Mouse (Mus musculus) layer of hippocampus, postnatal 10 days (tissue): ENCODE data around the gene Parp8. TPM values are rescaled to one million over a fixed set of nuclear protein-coding genes. Genes with fewer than 3 reads are reported as not detected.

ENCODE experiments used
- DNase-seq, 2 experiments: peaks; one replicate each; pipeline ENCODE4 v3.0.0; 2021; ENCODE audit warnings: low spot score in 2 of 2
- long read RNA-seq: library from polyadenylated mRNA; stranded (forward); transcript quantifications from one replicate; pipeline ENCODE4 v2.0.0, GENCODE M21; 2023
- total RNA-seq, 2 experiments: library from RNA; stranded (reverse); gene quantifications; 2 replicates each; pipeline ENCODE4 v1.2.3; 2021

The Parp8 gene
- 10 to 100 TPM; 62.3 to 69.5 TPM for total RNA-seq
- long read RNA-seq, partial matches to known transcripts = 3 of 8 reads
- long read RNA-seq, other reads (novel, unspliced or antisense) = 3 of 8 reads

DNA sequence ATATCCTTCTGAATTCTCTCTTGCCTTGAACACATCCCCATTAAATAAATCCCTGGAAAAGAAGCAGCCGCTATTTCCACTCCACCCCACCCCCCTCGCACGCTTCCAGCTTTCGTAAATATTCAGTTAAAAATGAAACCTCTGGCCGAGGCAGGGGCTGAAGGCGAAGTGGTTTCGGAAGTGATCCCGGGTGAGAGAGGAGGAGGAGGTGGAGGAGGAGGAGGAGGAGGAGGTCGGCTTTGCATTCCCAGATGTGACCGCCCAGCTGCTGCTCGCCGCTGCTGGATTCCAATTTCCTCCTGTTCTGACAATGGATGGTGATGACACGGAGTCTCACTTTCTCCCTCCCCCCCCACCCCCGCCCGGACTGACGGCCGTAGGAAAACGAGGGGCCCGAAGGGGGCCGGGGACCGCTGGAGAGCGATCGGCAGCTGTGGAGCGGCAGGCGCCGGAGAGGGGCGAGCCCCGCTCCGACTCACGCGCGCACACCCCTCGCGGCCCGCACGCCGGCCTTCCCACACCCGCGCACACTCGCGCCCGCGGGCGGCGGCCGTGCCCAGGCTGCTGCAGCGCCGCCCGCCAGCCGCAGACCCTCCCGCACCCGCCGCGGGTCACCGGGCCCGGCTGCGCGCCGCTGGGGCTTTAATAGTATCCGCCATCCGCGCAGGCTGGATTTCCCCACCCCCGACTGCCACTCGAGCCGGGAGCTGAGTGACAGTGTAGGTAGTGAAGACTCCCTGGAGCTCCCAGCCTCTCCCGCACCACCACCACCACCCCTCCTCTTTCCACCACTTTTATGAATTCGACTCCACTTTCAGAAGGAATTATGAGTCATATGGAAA lies at the start of gene Parp8:
Gene Parp8, minus strand, starts transcription at position 312 of the 842 bp plus-strand sequence.
- peak; percentile 63 to 74 for DNase-seq

DNA sequence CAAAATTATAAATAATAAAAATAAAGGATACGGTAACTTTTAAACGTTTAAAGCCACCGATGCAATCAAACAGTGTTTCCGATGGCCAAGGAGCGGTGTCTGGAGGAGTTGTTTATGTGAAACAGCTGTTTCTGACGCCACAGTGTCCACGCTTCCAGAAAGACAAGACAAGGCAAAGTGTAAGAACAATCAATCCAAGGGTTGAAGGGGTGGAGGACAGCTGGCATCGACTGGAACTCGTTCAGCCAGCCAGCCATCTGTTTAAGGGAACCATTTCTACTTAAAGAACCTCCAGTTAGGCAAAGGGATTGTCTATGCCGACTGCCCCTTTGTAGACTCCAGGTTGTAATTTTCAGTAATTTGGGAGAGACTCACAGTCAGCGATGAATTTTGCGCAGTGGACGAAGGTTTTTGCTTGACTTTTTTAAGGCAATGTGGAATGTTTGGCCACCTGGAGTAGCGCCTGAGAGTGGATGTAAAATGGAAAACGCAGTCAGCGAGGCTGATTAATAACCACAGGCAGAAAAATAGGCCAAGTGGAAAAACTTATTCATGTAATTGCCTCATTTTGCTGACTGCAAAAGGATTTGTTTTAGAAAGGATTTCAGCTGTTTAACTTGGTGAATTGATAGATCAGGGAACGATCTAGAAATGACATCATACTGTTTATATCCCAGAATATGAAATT lies 37.4 kb upstream of the Parp8 start:
- DNase-seq = no peak

DNA sequence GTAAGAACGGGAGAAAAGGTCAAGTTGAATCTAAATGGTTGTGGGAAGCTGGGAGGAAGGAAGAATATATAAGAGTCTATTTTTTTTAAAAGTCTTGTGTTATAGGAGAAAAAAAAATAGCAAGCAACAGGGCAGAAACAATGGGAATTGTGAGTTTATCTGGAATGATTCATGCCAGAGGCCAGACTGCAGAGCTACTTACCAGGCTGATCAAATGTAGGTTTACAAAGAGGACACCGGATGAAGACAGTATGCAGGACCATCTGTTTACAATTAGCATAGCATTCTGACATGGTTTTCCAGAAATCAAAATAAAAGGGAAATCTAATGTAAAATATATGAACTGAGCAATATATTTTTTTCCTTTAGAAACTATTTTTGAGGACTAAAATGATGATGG lies 31.1 kb upstream of the Parp8 start:
- no peak for DNase-seq

DNA sequence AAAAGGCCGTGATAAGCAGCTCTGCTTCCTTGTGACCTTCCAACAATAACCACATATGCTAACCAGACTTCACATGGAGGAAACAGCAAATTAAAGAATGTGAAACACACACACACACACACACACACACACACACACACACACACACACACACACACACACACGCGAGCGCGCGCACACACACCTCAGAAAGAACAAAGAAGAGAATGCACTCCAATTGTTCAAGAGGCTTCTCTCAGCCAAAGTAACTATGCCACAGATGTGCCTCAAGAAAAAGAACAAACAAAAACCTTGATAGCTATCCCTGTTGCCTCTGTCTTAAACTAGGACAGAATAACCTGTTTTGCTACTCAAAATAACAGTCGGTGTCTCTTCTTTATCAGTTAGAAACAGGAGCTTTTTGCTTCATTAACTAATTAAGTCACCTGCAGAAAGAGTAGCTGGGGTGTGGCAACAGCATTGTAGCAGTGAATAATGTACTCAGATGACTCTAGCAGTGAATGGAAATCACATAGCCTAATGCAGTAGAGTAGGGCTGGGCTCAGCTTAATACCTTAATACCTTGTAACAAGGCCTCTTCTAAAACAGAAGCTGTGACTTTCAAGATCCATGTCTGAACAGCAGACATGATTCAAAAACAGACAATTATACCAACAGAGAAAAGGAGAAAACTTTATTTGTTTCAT lies 29.6 kb upstream of the Parp8 start:
- no peak for DNase-seq

DNA sequence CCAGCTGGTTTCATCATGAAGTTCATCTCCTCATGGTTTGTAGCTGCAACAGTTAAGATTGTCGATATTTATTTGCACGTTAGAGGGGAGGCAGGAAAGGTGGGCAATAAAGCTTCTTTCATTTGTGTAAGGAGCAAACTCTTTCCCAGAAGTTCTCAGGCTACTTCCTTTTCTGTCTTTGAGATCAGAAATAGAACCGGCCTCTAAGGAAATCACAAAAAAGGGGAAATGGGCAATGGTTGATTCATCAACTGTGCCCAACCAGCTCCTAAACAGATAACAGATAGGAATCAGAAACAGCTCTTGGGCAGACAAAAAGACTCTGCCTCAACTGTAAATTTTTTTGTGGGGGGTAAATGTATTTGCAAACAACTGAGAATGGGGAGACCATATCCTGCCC lies 27.4 kb upstream of the Parp8 start:
- DNase-seq = no peak

DNA sequence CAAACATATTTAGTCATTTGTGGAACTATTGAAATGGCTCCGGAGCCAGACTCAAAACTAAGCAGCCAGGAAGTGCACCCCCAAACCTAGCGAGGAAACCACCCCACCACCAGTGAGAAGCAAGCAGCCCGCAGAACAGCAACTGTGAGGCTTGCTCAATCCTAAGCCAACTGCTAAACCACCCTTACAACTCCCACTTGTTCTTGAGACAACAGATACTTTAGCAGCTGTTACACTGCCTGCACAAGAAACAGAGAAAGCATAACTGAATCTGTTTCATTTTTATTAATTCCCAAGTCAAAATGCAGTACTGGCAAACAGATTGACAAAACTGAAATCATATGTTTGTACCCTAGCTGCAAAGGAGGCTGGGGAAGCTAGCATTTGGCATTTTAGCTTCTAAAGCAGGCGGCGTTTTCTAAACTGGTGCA lies 23.2 kb upstream of the Parp8 start:
- DNase-seq = peak; percentile 40 to 42

DNA sequence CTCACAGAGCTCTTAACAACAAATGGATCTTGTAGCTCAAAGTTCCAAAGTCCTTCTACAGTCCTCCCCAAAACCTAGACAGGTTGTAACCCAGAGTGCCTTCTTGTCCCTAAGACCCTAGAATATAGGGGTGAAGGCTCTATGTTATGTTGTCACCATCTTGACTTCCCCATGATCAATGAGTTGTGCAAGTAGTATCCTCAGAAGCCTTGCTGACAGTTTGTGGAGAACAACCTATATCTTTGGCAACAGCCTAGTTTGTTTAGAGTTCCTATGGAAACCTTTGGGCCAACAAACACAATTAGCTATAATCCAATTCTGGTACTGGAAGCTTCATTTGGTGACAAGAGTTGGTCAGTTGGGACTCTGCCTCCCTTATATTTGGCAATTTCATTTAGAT lies 18.2 kb upstream of the Parp8 start:
- no peak for DNase-seq

DNA sequence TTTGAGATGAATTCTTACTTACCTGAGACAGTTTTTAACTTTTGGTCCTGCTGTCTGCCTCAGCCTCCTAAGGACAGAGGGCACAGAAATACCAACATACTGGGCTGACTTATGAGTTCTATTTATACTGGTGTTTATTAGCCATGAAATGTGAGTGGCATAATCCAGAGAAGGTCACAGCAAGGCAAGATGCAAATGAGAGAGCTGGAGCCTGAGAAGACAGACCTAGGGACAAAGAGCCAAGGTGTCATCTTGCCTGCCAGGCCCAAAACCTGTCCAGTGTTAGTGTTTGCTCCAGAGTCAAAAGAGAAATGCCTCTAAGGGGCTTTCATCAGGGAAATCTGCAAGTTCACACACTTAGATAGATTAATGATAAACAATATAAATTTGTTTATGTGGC lies 15.7 kb upstream of the Parp8 start:
- no peak for DNase-seq

DNA sequence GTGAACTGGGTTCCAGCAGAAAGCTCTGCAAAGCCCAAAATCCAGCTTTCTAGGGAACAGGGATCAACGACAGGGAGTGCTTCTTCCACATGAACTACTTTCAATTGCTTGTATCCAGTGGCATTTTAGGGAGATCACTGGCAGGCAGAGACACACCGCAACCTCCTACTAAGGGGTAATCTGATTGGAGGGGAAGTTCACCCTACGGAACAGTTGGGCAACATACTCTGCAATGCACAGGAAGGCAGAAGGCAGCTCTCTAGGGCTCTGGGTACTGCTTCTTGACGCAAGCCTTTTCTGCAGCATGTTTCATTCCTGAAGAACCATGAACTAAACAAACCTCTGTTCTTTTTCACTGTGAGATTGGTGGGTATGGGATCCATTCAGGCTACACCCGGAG lies 10.9 kb upstream of the Parp8 start:
- DNase-seq = no peak

DNA sequence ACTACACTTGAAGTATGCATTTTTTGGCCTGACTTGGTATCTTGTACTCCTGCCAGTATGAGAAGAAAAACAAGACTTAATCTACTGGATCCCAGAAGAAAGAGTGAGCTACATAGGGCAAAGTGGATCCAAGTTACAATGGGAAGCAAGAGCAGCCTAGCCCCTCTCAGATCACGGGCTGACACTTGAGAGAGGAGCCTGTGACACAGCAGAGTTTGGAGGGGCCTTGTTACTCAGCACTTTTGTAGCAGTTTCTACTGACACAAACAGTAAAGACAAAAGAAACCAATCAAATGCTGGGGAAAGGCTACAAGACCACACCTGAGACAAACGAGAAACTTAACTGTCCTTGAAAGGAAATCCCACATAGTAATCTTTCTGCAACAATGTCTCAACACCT lies 9.8 kb upstream of the Parp8 start:
- DNase-seq = no peak

DNA sequence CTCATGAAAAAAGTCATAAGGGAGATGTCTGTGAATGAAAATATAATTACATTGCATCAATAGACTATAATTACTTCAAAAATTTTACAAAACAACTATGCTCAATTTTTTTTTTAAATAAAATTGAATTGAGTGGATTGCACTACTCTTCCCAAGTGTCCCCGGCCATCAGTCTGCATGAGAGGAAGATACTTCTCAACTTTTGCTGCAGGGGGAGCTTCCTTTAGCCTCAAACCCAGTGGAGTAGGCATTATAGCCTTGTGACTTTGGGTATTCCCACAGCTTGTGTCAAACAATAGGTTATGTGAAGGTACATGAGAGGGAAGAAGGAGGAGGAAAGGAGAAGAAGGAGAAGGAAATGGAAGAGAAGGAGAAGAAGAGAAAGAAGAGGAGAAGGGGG lies 9.3 kb upstream of the Parp8 start:
- no peak for DNase-seq

DNA sequence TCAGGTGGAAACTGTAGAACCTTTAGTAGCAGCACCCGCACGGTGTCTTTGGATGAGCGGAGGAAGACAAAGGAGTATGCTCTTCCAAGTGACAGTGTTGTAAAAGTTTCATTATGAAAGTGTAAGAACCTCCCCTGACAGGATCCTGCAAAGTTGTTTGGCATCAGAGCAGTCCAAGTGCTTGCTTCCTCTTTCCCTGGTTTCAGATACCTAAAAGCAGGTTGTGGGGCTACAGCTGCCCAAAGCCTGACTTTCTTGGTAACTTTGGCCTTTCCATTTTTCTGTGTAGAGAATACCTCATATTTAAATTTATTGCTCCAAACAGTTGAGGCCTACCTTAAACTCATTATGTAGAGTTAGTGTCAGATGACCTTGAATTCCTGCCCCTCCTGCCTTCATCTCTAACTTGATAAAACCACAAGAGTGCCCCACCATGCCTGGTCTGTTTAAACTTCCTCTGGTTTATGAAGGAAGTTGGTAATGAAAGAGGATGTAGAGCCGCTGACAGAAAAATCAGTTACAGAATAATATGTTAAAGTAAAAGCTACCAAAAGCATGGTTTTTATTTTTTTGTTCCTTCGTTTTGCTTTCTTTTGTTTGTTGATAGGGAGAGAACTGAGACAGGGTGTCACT lies 8.5 kb upstream of the Parp8 start:
- DNase-seq = no peak

DNA sequence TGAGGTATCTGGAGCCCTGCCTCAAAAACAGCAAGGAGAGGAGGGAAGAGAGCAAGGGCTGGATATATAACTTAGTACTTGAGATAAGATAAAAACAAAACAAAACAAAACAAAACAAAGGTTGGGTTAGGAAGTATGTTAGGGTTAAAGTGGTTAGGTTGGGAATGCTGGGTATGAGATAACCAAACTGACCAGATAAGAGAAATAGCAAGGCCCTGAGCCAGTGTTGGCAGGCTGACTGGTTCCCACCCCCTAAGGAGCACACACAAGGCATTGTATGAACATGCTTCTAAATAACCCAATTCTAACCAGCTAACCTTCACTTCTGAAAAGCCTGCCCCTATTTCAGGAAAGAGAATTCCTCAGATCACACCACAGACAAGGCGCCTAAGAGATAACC lies 7.1 kb upstream of the Parp8 start:
- DNase-seq = no peak

DNA sequence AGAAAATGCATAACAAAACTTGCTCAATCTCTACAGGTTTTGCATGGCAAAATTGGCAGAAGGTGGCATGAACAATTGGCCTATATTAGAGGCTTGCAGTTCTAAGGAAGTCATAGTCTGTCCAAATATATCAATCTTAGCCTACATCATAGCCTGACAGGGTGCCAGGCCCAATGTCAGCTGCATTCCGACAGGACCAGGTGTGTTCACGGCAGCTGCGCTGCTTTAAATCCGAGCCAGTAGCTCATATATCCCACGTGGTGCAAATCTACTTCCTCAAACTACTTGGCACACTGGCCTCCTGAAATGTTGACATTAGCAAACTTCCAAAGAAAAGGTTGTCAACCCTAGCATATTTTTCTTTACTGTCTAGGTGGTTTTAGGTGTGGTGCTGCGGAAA lies 6.2 kb upstream of the Parp8 start:
- DNase-seq = no peak

DNA sequence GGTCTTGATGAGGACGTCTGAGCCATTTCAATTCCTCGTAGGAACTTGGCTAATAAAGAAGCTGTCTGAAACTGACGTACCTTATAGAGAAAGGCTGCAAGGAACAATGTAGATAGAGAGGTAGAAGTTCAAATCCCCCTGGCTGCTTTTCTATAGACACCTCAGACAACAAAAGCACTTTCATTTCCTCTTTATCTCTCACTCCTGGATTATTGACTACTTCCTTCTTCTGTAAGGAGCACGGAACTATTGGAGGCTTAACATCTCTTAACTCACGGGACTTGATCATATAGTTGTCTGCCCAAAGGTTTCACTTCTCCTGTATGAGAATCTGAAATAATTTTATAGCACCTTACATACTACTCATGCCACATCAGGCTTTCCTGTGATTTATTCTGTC lies 2.9 kb upstream of the Parp8 start:
- DNase-seq = no peak

DNA sequence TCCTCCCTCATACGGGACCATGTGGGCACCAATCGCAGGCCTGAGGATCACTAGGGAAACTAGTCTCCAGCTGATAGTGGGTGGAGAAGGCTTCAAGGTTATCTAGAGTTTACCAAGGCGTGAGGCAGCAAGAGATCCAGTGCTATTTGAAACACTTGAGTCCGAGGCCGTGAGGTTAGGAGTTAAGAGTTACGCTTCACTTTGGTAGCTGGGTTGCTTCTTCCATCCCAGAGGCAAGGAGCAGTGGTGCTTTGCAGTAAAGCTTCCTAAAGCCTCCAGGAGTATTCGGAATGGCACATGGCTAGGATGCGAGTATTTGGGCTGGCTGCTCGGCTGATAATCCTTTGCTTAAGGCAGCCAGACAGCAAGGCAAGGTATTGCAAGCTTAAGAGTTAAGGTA lies 2.0 kb upstream of the Parp8 start:
- DNase-seq = no peak

DNA sequence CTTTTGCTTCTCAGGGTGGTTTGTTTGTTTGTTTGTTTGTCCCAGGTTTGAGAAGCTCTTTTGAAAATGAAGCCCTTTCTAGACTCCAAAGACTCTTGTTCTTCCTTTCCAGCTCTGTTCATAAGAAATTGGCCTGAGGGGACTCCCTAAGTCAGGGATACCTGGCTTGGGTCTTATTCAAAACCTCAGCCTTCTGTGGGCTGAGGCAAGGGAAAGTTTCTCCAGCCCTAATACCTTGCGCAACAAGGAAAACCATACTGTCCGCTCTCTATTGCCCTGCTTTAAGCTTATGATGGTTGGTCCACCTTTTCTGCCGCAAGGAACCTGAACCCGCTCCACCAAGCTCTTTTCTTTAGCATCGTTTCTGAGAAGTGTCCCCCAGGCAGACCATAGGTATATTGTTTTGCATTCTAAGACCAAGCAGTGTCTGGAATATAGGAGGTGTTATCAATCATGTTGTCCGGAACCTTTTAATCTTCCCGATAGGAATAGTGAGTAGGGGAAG lies 991 bp upstream of the Parp8 start:
- DNase-seq = no peak

DNA sequence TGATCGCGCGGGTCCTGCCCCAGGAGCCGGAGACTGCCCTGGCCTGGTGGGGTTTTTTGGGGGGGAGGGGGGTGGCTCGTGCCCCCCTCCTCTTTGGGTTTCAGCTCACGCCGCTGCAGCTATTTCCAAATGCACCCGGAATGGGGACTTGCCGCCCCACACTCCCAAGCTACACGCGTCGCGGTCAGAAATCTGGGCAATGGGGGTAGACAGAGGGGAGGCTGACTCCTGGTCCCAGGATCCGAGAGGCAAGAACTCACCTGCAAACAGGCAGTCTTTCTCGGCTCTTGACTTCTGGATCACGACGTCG lies 466 bp downstream of the Parp8 start:
- peak in 1 of 2 experiments; percentile 50 for DNase-seq

DNA sequence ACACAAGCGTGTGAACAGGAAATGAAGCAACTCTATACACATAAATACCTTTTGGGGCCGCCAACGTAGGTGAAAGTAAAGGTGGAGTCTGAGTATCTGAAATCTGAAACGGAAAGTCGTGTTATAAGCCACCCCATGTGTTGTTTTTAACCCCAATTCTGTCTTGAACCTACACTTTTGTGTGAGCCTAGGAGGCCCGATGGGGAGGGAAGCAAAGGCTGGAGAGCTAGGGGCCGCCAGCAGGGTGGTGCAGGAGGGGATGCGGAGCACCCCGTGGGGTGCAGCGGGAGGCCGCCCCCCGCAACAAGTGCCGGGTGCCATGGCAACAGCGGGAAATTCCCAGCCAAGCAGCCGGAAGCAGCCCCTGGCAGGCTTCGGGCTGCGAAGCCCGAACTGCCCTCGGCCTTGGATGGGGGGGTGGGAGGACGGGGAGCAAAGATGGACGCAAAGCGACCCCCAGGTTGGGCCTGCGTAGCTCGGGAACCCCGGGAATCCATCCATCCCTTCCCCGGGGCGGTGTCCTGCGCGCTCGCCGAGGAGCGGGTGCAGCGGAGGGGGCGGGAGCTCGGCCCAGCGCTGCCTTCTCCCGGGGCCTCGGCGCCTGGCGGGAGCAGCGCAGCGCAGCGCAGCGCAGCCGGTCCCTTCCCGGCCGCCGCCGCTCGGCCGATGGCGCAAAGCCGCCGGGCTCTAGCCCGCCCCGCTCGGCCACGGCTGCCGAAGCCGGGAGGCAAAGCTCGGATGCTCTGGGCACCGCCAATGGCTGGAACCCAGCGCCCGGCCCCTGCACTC lies 1.0 kb downstream of the Parp8 start:
- DNase-seq = peak; percentile 67 to 77

DNA sequence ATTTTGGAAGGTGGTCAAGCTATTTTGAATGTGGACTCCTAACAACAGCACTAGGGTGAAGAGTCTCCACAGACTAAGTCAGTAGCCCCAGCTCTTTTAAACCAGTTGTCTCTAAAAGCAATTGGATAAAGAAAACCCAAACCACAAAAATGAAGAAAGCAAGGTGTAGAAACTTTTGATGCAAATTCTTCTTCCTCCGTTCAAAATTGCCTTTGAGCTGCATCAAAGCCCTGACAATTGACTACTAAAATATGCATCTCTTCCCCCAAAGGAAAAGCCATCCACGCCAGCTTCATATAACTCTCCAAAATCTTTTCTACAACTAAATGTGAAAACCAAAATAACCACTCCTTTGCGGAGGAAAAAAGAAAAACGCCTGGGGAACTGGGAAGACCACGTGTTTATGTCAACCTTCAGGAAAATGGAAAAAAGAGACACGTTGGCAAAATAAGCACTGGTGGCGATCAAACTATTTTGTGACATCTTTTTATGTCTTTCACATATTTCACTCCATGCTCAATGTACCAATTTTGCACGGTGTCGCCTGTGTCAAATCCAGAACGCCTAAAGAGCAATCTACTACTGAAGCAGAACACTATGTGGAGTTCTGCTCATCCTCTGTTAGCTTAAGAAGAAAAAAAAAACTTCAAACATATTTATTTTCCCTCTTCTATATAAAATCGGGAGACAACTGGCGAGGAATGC lies 1.8 kb downstream of the Parp8 start:
- DNase-seq = no peak
